Mouse (Mus musculus): ENCODE data around the gene Sgcg. TPM values are rescaled to one million over a fixed set of nuclear protein-coding genes. Genes with fewer than 3 reads are reported as not detected.

Sgcg gene
- total RNA-seq, 2 experiments from 2014 or later = 145 to 172 TPM

DNA sequence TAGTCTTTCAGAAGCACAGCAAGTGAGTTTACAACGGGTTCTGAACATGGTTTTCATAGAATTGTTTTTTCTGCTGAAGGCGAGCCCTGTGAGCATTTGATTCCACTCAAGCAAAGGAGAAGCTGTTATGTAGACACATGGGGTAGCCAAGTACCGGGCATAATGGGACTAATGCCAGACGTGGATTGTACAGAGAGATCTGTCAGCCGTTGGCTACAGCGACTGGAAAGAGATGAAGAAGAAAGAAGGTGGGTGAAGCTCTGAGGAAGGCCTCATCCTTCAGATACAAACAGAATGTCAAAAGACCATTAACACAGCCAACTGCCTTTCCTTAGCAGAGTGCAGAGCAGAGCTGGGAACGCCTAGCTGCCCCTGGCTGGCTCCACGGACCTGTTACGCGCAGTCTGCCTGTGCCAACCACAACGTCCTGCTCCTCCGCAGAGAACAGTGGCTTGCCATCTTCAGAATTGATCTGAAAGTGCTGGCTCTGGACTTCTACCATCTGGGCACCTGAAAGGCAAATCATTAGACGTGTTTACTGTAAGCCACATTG is 26.2 kb downstream of the Sgcg start:
- DNase-seq = no peak

DNA sequence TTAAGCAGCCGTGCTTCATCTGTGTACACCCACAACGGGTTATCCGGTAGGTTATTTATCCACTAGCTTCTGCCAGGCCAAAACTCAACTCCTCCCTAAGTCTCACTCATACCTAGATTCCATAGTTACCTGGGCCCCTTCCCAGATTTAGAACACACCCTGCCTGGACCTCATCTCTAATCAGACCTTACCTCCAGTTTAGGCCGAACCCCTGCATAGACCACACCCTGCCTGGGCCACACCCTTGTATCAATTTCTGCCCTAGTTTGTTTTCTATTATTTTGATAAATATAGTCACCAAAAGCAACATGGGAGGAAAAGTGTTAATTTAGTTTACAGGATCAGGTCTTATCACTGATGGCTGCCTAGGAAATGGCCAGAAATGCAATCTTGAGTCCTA is 28.1 kb downstream of the Sgcg start:
- no peak for DNase-seq

DNA sequence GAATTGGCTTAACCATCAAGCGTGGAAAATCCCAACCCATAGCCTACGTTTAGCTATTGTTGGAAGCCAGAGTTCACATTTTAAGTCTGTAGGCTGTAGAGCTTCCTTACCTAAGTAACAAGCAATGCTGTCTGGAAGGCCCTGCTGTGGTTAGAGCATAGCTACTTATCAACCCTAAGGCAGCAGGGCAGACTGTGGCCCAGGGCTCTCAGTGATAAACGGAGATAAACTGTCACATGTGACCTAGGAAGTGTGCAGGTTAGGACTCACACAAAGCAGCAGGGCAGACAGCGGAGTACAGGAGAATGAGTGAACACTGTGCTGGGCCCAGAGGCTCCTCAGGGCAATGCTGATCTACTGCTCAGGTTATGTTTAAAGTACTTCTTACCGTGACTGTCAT is 28.5 kb downstream of the Sgcg start:
- no peak for DNase-seq

DNA sequence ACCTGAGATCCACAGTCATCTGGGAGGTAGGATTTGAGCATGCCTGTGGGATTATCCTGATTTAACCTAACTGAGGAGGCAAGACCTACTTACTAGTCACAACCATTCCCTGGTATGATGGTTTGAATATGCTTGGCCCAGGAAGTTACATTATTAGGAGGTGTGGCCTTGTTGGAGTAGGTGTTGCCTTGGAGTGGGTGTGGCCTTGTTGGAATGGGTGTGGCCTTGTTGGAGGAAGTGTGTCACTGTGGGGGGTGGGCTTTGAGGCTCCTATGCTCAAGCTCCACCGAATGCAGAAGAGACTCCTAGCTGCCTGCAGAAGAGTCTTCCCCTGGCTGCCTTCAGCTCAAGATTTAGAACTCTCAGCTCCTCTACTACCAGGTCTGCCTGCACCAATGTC is 32.1 kb downstream of the Sgcg start:
- no peak for DNase-seq

DNA sequence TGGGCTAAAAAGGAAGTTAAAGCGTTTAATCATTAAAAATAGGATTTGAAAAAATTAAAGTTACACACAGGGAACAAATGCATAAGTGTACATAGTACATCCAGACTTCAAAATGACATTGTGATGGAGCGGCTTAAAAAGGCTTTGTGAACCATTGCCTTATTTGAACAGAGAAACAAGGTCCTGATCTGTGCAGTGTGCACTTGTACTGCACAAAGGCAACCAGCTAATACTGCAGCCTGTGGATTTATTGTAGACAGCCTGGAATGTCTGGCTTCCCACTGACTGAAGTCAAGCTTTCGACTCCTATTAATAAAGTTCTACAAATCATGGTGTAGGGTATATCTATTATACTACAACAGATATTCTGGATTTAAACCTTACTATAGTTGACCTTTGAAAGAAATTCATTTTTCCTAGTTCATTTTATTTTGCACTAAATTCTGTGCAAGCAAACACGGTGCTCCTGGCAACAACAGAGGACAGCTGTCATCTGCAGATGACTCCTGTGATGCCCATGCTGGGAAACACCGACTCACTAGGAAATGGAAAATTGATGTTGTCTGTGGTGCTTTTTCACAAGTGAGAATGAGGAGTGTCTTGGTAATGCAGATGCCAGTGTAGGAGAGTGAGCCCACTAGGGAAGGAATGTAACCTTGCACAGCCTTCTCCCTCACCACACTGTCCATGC is 33.8 kb downstream of the Sgcg start:
- DNase-seq = no peak

DNA sequence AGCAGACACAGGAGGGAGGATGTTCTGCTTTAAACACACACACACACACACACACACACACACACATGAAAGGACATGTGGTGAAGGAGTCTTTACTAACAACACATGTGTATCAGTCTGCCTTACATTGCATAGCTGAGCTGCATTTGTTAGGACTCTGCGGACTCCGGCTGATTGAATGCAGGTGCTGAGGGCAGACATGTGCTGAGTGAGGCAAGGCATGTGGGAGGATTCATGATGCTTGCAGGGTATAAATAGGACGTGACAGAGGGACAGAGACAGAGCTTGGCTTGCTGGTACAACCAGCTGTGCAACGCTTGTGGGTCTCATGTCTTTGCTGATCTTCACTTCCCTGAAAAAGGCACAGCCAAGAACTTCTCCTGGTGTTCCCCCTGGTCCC is 34.5 kb downstream of the Sgcg start:
- no peak for DNase-seq

DNA sequence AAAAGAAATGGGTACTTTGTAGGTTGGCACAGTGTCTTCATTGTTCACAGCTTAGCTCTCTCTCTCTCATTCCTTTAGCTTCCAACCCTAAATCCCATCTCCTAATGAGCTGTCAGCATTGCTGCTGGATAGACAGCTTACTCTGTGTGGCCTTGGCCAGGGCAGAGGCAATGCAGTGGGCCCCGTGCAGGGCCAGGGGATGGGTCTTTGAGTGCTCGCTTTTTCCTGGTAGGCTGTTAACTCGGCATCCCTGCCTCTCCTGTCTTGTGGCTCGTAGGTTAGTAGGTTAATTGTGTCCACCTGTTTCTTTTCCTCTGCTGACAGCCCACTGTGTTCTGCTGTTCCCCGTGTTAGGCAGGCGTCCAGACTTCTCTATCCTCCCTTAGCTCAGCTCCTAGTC is 35.8 kb downstream of the Sgcg start:
- no peak for DNase-seq

DNA sequence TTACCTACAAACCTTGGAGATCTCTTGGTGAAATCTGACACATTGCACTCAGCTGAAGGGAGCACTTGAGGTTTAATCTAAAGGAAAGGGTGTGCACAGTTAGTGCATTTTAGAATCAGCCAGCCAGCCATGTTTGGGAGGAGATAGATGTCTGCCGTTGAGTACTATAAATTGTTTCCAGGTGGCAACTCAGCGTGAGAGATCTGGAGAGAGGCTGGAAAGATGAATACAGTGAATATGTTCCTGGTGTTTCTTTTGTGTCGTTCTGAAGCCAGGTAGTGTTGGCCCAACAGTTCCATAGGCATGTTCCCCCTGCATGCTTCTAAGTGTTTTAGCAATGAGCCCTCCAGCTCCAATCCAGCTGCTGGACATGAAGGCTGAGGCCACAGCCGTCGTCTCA is 37.1 kb downstream of the Sgcg start:
- DNase-seq = no peak

DNA sequence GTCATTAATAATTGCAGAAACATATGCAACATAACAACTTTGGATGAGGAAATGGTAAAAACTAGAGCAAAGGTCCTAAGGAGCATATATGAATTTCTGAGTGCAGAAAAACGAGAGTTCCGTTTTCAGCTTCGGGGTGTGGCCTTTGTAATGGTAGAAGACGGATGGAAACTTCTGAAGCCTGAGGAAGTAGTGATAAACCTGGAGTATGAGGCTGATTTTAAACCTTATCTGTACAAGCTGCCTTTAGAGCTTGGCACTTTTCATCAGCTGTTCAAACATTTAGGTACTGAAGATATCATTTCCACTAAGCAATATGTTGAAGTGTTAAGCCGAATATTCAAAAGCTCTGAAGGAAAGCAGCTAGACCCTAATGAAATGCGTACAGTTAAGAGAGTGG is 46.5 kb downstream of the Sgcg start:
- DNase-seq = no peak

DNA sequence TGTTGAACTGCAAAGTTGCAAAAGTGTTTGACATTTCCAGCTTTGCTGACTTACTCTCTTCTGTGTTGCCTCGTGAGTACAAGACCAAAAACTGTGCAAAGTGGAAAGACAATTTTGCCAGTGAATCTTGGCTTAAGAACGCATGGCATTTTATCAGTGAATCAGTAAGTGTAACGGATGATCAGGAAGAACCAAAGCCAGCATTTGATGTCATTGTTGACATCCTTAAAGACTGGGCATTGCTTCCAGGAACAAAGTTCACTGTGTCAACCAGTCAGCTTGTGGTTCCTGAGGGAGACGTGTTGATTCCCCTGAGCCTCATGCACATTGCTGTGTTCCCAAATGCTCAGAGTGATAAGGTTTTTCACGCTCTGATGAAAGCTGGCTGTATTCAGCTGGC is 48.2 kb downstream of the Sgcg start:
- DNase-seq = no peak

DNA sequence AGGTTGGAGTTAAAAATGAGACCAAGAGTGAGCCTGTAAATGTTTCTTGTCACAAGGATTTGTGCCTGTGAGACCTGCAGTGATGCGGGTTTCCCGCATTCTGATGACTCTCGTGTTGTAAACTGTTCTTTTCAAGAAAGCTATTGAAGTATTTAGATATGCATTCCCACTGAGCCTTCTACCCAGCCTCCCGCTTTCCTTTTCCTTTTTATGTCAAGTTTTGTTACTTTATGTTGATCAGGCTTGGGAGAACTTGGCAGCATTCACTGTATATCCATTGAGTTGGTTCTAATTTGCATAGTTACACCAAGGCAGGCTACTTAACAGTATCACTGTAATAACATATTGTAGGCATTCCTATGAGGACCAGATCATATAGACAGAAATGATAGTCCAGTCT is 63.9 kb downstream of the Sgcg start:
- no peak for DNase-seq

DNA sequence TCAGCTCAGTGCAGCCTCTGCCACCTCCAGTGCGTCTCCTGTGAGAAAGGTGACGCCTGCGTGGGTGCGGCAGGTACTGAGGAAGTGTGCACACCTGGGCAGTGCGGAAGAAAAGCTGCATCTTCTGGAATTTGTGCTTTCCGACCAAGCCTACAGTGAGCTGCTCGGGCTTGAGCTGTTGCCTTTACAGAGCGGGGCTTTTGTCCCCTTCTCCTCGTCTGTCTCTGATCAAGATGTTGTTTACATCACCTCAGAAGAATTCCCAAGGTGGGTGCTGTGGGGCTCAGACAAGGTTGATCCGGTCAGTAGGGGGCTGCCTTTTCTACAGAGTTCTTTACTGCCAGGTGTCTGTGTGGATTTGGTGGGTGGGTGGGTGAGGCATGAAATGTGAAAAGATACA is 66.0 kb downstream of the Sgcg start:
- DNase-seq = no peak

DNA sequence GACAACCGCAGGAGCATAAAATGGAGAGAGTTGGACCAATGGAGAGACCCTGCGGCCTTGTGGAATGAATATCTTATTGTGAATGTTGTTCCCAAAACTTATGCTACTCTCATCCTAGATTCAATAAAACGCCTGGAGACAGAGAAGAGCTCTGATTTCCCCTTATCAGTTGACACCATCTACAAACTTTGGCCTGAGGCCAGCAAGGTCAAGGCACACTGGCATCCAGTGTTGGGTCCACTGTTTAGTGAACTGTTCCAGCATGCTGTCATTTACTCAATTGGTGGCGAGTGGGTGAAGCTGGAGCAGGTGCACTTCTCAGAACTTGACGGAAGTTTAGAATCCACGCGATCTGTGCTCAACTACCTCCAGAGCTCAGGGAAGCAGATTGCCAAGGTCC is 66.4 kb downstream of the Sgcg start:
- no peak for DNase-seq

DNA sequence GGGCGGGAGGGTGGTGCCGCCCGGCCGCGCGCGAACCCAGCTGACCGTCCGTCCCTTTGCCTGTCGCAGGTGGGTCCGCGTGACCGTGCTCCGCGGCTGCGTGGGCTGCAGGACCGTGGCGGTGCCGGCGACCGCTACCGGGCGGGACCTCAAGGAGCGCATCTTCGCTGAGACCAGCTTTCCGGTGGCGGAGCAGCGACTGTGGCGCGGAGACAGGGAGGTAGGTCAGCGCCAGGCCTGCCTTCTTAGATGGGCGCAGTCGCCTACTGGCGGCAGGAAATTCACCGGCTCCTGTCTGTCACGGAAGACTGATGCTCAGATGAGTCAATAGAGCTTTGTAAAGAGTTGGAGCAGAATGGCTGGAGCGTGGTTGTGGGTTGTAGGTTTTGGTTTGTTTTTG is 85.1 kb downstream of the Sgcg start:
- DNase-seq = peak; percentile 70

DNA sequence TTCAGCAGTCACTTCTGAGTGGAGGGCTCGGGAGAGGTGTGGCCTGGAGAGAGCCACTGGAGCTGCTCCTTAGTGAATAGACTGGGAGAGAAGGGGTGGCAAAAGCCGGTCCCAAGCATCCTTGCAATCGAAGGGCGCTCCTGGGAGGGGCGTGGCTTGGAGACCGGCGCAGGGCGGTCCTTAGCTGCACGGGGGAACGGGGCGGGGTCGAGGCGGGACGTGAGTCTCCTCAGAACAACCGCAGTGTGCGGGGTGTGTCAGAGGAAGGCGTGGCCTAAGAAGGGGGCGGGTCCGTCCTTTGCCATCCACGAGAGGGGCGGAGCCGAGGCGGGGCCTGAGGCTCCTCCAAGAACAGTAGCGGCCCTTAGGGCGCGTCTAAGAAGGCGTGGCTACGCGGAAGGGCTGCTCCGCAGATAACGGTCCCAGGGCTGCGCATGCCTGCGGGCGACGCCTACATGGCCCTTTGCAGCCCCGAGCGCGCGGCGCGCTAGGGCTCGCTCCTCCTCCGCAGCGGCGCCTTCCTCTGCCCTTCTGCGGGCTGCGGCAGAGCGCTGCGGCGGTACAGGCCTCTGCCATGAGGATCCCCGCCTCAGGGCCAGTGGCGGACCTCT is 85.6 kb downstream of the Sgcg start:
- DNase-seq = peak; percentile 99

DNA sequence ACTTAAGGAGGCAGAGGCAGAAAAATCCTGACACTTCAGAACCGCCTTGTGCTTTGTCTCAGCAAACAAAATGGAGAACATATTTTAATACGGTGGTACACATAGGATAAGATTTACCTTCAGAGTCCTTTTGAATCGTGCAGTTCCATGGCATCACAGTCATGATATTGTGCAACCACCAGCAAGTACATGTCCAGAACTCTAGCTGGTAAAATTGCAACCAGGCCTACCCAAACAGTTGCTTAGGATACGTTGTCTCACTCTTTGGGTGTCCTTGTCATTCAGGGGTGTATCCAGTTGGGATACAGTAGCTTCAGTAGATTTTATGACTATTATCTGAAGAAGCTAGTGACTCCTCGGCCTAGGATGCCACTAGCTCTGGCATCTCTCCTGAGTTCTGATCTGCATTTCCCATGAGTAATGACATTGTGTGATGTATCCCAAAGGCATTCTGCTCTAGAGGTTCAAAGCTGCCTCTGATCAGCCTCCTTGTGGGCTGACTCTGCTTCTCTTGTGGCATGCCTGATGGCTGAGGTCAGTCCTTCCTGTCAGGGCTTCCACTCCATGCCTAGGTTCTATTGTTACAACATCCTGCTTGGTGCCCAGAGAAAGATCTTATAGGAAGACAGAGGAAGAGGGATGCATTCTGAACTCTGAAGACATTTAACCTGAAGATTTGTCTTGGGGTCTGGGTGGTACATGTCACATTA is 86.9 kb downstream of the Sgcg start:
- no peak for DNase-seq

Other genes with a start within 250 kb of the Sgcg start
- gene Tnfrsf19, start 212.0 kb downstream of the Sgcg start, total RNA-seq (2021) = 1 to 10 TPM; 6.6 to 7.0 TPM
- 10 to 100 TPM; 37.0 to 39.3 TPM for gene Sacs, start 120.0 kb downstream of the Sgcg start, total RNA-seq (2021)
- under 1 TPM; 0.48 to 0.68 TPM for gene Arl11, start 51.3 kb upstream of the Sgcg start, total RNA-seq (2021)
- gene Ebpl, start 101.9 kb upstream of the Sgcg start, total RNA-seq (2021) = 1 to 10 TPM; 2.0 to 2.1 TPM
- 10 to 100 TPM; 40.2 to 41.4 TPM for gene Kpna3, start 181.4 kb upstream of the Sgcg start, total RNA-seq (2021)